Mouse (Mus musculus): ENCODE results near the gene Sall1.

DNA sequence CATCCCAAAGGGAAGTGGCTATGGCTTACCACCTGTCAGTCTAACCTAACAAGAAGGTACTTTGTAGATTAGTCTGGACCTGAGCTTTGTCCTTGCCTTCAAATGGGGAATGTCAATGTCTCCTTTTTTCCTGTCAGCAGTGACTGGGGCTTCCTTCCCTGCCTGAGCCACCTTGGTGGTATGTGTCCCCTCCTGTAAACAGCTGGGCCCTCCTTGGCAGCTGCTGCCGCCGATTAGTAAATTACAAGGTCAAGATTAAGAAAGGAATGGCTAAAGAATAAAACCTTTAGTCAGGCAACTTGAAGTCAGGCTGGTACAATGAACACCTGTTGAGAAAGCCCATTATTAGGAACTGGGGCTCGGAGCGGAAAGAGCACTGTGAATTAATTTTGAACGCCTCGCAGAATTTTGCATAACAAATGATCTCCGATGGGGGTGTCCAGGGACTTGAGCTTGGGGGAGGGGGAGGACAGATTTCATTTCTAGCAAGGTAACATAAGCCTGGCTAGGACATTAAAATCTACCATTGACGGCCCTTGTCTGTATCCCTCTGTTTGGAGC is 40.5 kb downstream of the Sall1 start:
- no peak for TF ChIP-seq GATA1 (IDR thresholded peaks at IDR 0.05; ENCODE audit: borderline replicate concordance, low read length)
- TF ChIP-seq FLI1 (IDR thresholded peaks at IDR 0.05; ENCODE audit: low read length): no peak
